Mouse (Mus musculus) stomach, embryonic 15.5 days (tissue): Measurements from ENCODE around the gene Ablim1. TPM values are rescaled to one million over a fixed set of nuclear protein-coding genes. Genes with fewer than 3 reads are reported as not detected.

Source experiments
- ATAC-seq: fragments of 200-750 bp; cut with Nextera tagmentation; 2 replicates; pipeline ENCODE4 v1.8.0; 2017; ENCODE audit warnings: low read depth, moderate number of reproducible peaks, moderate TSS enrichment; ENCODE audit not compliant: insufficient read depth, low FRiP score
- H3K27ac ChIP-seq: fragments of 300-500 bp; sonication (generic); 2 replicates; pipeline ENCODE4 v1.5.1; 2015; ENCODE audit warnings: mild to moderate bottlenecking, inconsistent platforms
- H3K27me3 ChIP-seq: fragments of 300-500 bp; sonication (generic); replicated peaks from 2 replicates; pipeline ENCODE4 v1.6.1; 2015; ENCODE audit warnings: inconsistent platforms
- H3K36me3 ChIP-seq: fragments of 300-500 bp; sonication (generic); 2 replicates; pipeline ENCODE4 v1.6.1; 2015; ENCODE audit warnings: inconsistent platforms
- H3K4me1 ChIP-seq: fragments of 300-500 bp; sonication (generic); 2 replicates; pipeline ENCODE4 v1.6.1; 2015; ENCODE audit warnings: inconsistent platforms
- H3K4me2 ChIP-seq: fragments of 300-500 bp; sonication (generic); 2 replicates; pipeline ENCODE4 v1.6.1; 2015; ENCODE audit warnings: mild to moderate bottlenecking, inconsistent platforms
- H3K4me3 ChIP-seq: fragments of 300-500 bp; sonication (generic); replicated peaks from 2 replicates; pipeline ENCODE4 v1.5.1; 2015; ENCODE audit warnings: inconsistent platforms
- H3K9ac ChIP-seq: fragments of 300-500 bp; sonication (generic); 2 replicates; pipeline ENCODE4 v1.6.1; 2015; ENCODE audit warnings: inconsistent platforms
- H3K9me3 ChIP-seq: fragments of 300-500 bp; sonication (generic); 2 replicates; pipeline ENCODE4 v1.6.1; 2016; ENCODE audit warnings: inconsistent platforms
- WGBS: fragments of 180-500 bp; shearing (Covaris S2); methylation state at CpG from one replicate; pipeline ENCODE4 v1.1.7; 2015; 5-methylcytosine and 5-hydroxymethylcytosine counted together
- polyA plus RNA-seq: library from polyadenylated mRNA; unstranded; fragments of >200 nt; fragmentation: Nextera tagmentation; extraction: Ambion mirVana; gene quantifications from 2 replicates; pipeline ENCODE4 v1.2.1, GENCODE M21; 2015

The Ablim1 gene
- polyA plus RNA-seq, 1 experiment from 2014 or later = 41.2 TPM

GRCm38 (mm10) chr19:57252692-57253448, 61.8 kb downstream of the Ablim1 start:
- Histone ChIP-seq H3K4me1 (0 out of 2 replicates have a peak, but pooled peaks cover 6% of the 10 kb centered on the region), H3K4me2 (no peak overlapping the region), H3K9ac (no peak overlapping the region), H3K9me3 (no peaks in the 10 kb centered on the region), H3K4me3 (no peak overlapping the region), H3K27ac (no peak overlapping the region), H3K36me3 (no peaks in the 10 kb centered on the region), H3K27me3 (no peaks in the 10 kb centered on the region)
- 50% methylated on average over 9 of the region's 9 CpGs for WGBS
- no peak for ATAC-seq

GRCm38 (mm10) chr19:57248781-57249180, 65.9 kb downstream of the Ablim1 start:
- H3K36me3 ChIP-seq = no peaks in the 10 kb centered on the region
- H3K9ac ChIP-seq = no peak overlapping the region
- H3K4me1 ChIP-seq = 0 out of 2 replicates have a peak, but pooled peaks cover 2% of the 10 kb centered on the region
- H3K27ac ChIP-seq = no peak overlapping the region
- no peaks in the 10 kb centered on the region for H3K9me3 ChIP-seq
- H3K4me3 ChIP-seq = no peak overlapping the region
- no peak for ATAC-seq
- 72% methylated on average over 5 of the region's 5 CpGs for WGBS
- no peaks in the 10 kb centered on the region for H3K27me3 ChIP-seq
- no peak overlapping the region for H3K4me2 ChIP-seq

- no peak overlapping the region for H3K9ac ChIP-seq
- H3K4me3 ChIP-seq = no peak overlapping the region
- H3K27me3 ChIP-seq = no peaks in the 10 kb centered on the region
- H3K9me3 ChIP-seq = no peaks in the 10 kb centered on the region
- 69% methylated on average over 8 of the region's 8 CpGs for WGBS
- H3K36me3 ChIP-seq = no peaks in the 10 kb centered on the region
- no peaks in the 10 kb centered on the region for H3K4me1 ChIP-seq
- no peak for ATAC-seq
- H3K4me2 ChIP-seq = no peak overlapping the region
- H3K27ac ChIP-seq = no peak overlapping the region
Observed at GRCm38 (mm10) chr19:57247221-57247620, 67.5 kb downstream of the Ablim1 start.

DNA sequence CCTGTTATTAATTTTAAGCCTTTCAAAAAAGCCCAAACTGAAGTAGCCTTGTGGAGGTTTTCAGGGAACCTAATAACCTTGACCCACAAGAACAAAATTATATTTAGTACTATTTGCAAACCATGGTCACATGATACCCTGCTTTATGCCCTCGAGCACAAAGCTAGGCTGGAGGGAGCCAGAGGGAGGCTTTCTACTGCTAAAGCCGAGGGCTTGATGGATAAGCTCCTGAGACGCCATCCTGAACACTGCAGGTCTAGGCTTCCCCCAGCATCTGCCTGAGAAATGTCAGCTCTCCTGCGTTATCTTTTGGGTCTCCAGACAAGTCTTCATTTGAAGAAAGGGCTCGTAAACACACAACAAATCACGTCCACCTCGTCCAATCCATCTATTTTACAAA, 70.4 kb downstream of the Ablim1 start:
- no peaks in the 10 kb centered on the region for H3K9me3 ChIP-seq
- H3K36me3 ChIP-seq = no peaks in the 10 kb centered on the region
- H3K9ac ChIP-seq = no peak overlapping the region
- no peaks in the 10 kb centered on the region for H3K27me3 ChIP-seq
- WGBS = 66% methylated on average over 7 of the region's 7 CpGs
- H3K4me1 ChIP-seq = peaks cover 2% of the 10 kb centered on the region; the same call in 1 of the 2 replicates
- H3K27ac ChIP-seq = no peak overlapping the region
- H3K4me2 ChIP-seq = no peak overlapping the region
- no peak for ATAC-seq
- no peak overlapping the region for H3K4me3 ChIP-seq

DNA sequence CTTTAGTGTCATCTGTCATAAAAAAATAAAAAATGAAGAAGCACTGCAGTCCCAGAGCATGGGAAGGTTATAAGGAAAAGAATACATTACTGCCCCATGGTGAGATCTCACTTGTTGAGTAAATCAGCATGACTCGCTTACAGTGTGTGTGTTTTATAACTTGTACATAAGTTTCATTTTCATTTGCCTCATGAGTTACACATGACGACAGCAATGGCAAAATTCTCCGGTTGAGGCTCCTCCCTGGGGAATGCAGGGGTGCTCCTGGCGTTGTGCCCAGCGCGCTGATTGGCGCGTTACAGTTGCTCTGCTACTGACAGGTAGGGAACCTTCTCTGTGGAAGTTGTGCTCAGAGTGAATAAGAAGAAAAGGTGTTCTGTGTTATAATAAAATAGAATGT, 71.1 kb downstream of the Ablim1 start:
- Histone ChIP-seq H3K9ac (no peak overlapping the region), H3K36me3 (no peaks in the 10 kb centered on the region), H3K27me3 (no peaks in the 10 kb centered on the region), H3K9me3 (no peaks in the 10 kb centered on the region), H3K27ac (no peak overlapping the region), H3K4me3 (no peak overlapping the region), H3K4me1 (peaks cover 8% of the 10 kb centered on the region; the same call in 1 of the 2 replicates), H3K4me2 (no peak overlapping the region)
- no peak for ATAC-seq
- 63% methylated on average over 8 of the region's 8 CpGs for WGBS

- no peak overlapping the region for H3K9ac ChIP-seq
- no peaks in the 10 kb centered on the region for H3K27me3 ChIP-seq
- 79% methylated on average over 12 of the region's 12 CpGs for WGBS
- H3K4me2 ChIP-seq = no peak overlapping the region
- no peaks in the 10 kb centered on the region for H3K36me3 ChIP-seq
- H3K9me3 ChIP-seq = no peaks in the 10 kb centered on the region
- ATAC-seq = no peak
- H3K4me1 ChIP-seq = peaks cover 10% of the 10 kb centered on the region; the same call in 1 of the 2 replicates
- no peak overlapping the region for H3K27ac ChIP-seq
- H3K4me3 ChIP-seq = no peak overlapping the region
Observed at GRCm38 (mm10) chr19:57243191-57243590, 71.5 kb downstream of the Ablim1 start.

DNA sequence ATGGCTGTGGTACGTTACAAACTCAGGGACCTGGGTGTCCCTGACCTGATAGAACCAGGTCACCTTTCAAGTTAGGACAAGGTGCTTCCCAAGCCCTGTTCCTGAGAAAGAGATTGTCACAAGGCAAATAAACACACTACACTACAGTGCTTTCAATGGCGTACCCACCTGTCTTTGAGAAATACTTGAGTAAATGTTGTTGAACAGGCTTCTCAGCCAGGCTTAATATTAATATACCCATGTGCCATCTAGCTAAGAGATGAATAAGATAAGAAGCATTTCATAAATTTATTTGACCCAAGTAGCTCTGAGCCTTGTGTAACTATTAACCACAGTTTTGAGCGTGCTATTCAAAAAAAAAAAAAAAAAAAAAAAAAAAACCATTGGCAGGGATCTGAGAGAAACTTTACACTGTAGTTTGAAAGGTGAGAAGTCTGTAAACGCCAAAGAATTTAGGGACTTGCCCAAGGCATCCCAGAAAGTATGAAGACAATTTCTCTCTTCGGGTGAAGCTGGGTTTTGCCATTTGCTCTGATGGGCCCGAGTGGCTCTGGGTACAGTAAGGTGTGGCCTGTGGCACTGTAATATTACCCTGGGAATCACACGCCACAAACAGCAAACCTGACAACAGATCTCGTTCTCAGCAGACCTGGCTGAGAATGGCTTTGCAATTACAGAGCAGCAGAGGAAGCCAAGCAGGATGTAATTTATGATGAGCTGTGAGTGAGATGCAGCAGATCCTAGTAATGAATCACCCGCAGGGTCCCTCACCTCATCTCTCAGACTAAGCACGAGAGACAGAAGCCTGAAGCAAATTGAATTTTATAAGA, 73.1 kb downstream of the Ablim1 start:
- Histone ChIP-seq H3K36me3 (no peaks in the 10 kb centered on the region), H3K27ac (peak overlapping the region; percentile 23; the same call in 1 of the 2 replicates), H3K9ac (no peak overlapping the region), H3K4me2 (no peak overlapping the region), H3K4me1 (peaks cover 10% of the 10 kb centered on the region; the same call in 1 of the 2 replicates), H3K27me3 (no peaks in the 10 kb centered on the region), H3K4me3 (no peak overlapping the region), H3K9me3 (no peaks in the 10 kb centered on the region)
- WGBS = 51% methylated on average over 10 of the region's 10 CpGs
- ATAC-seq = no peak

GRCm38 (mm10) chr19:57240259-57240658, 74.5 kb downstream of the Ablim1 start:
- no peak overlapping the region for H3K27ac ChIP-seq
- H3K4me3 ChIP-seq = no peak overlapping the region
- H3K27me3 ChIP-seq = no peaks in the 10 kb centered on the region
- ATAC-seq = no peak
- H3K36me3 ChIP-seq = no peaks in the 10 kb centered on the region
- no peak overlapping the region for H3K4me2 ChIP-seq
- peaks cover 10% of the 10 kb centered on the region; the same call in 1 of the 2 replicates for H3K4me1 ChIP-seq
- H3K9me3 ChIP-seq = no peaks in the 10 kb centered on the region
- no peak overlapping the region for H3K9ac ChIP-seq
- 68% methylated on average over 6 of the region's 6 CpGs for WGBS

GRCm38 (mm10) chr19:57239176-57239784, 75.4 kb downstream of the Ablim1 start:
- no peak overlapping the region for H3K4me3 ChIP-seq

DNA sequence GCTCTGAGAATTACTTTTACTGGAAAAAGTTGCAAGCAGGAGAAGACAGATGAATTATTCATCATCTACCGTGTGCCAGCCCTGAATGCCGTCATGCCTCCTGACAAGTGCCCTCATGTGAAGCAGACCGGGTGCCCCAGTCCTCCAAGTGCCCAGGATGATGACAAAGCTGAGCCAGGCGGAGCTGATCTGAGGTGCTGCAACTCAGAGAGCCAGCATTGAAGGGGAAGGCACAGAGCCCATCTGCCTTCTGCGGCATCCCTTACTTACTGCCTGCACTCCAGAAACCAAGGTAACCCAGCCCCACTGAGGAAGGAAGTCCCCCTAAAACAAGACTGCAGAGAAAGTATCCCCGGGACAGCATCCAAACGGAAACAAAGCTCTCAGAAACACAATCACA, 76.3 kb downstream of the Ablim1 start:
- no peaks in the 10 kb centered on the region for H3K36me3 ChIP-seq
- peaks cover 10% of the 10 kb centered on the region; the same call in 1 of the 2 replicates for H3K4me1 ChIP-seq
- H3K9me3 ChIP-seq = no peaks in the 10 kb centered on the region
- H3K27me3 ChIP-seq = no peaks in the 10 kb centered on the region
- H3K4me3 ChIP-seq = no peak overlapping the region
- H3K4me2 ChIP-seq = no peak overlapping the region
- 69% methylated on average over 7 of the region's 7 CpGs for WGBS
- no peak for ATAC-seq
- no peak overlapping the region for H3K9ac ChIP-seq
- H3K27ac ChIP-seq = no peak overlapping the region; the same call in 1 of the 2 replicates

More at GRCm38 (mm10) chr19:57239176-57239784, 75.4 kb downstream of the Ablim1 start:
- no peaks in the 10 kb centered on the region for H3K27me3 ChIP-seq
- H3K9me3 ChIP-seq = no peaks in the 10 kb centered on the region
- ATAC-seq = peak; percentile 57; the same call in 1 of the 2 replicates
- peak overlapping the region; percentile 57 for H3K27ac ChIP-seq
- no peaks in the 10 kb centered on the region for H3K36me3 ChIP-seq
- H3K4me2 ChIP-seq = peak overlapping the region; percentile 29; the same call in 1 of the 2 replicates
- WGBS = 47% methylated on average over 11 of the region's 11 CpGs
- H3K4me1 ChIP-seq = peaks cover 10% of the 10 kb centered on the region; the same call in 1 of the 2 replicates
- no peak overlapping the region for H3K9ac ChIP-seq

- WGBS = 76% methylated on average over 6 of the region's 6 CpGs
- no peak for ATAC-seq
- H3K4me3 ChIP-seq = no peak overlapping the region
- no peaks in the 10 kb centered on the region for H3K36me3 ChIP-seq
- H3K27ac ChIP-seq = no peak overlapping the region
- no peaks in the 10 kb centered on the region for H3K9me3 ChIP-seq
- H3K4me2 ChIP-seq = no peak overlapping the region
- no peak overlapping the region for H3K9ac ChIP-seq
- H3K4me1 ChIP-seq = peaks cover 10% of the 10 kb centered on the region; the same call in 1 of the 2 replicates
- no peaks in the 10 kb centered on the region for H3K27me3 ChIP-seq
Observed at GRCm38 (mm10) chr19:57237534-57237933, 77.2 kb downstream of the Ablim1 start.
